Mouse (Mus musculus) MEL (cell line): ENCODE measurements around the gene Rps11.

Experiments used
- CTCF ChIP-seq, 3 experiments: IDR thresholded peaks in 2 of 3; conservative IDR thresholded peaks in 1 of 3; 2 replicates each; pipeline ENCODE4 v1.5.1; 2011 to 2012; ENCODE audit warnings: low read length in 3 of 3, low read depth in 2 of 3, mild to moderate bottlenecking in 2 of 3, improper control_type of control experiment in 1 of 3, inconsistent platforms in 1 of 3, mixed read lengths in 1 of 3, moderate library complexity in 1 of 3; ENCODE audit not compliant: control insufficient read depth in 1 of 3, insufficient read depth in 1 of 3, poor library complexity in 1 of 3, severe bottlenecking in 1 of 3
- ELF1 ChIP-seq: IDR thresholded peaks from 2 replicates; pipeline ENCODE4 v1.6.1; 2014; ENCODE audit warnings: low read depth, mild to moderate bottlenecking, inconsistent platforms, low read length, improper control_type of control experiment, moderate library complexity
- EP300 ChIP-seq, 2 experiments: IDR thresholded peaks; 2 replicates each; pipeline ENCODE4 v1.6.1; 2011; ENCODE audit warnings: improper control_type of control experiment in 2 of 2, low read length in 2 of 2, low read depth in 1 of 2, mild to moderate bottlenecking in 1 of 2
- ETS1 ChIP-seq: IDR thresholded peaks from 2 replicates; pipeline ENCODE4 v1.6.1; 2012; ENCODE audit warnings: low read depth, mild to moderate bottlenecking, inconsistent platforms, low read length, improper control_type of control experiment, moderate library complexity
- GATA1 ChIP-seq: IDR thresholded peaks from 2 replicates; pipeline ENCODE4 v1.6.1; 2011; ENCODE audit warnings: low read depth, low read length, improper control_type of control experiment
- MAX ChIP-seq: IDR thresholded peaks from 2 replicates; pipeline ENCODE4 v1.6.1; 2011; ENCODE audit warnings: low read length, improper control_type of control experiment
- NELFE ChIP-seq: IDR thresholded peaks from 2 replicates; pipeline ENCODE4 v1.6.1; 2011; ENCODE audit warnings: low read depth, low read length, improper control_type of control experiment
- POLR2A ChIP-seq, 2 experiments: IDR thresholded peaks; 2 replicates each; pipeline ENCODE4 v1.6.1; 2011 to 2012; ENCODE audit warnings: low read length in 2 of 2, mild to moderate bottlenecking in 2 of 2, control low read depth in 1 of 2, improper control_type of control experiment in 1 of 2, low read depth in 1 of 2, moderate library complexity in 1 of 2; ENCODE audit not compliant: control insufficient read depth in 1 of 2, insufficient read depth in 1 of 2, poor library complexity in 1 of 2
- POLR2AphosphoS2 ChIP-seq: IDR thresholded peaks from 2 replicates; pipeline ENCODE4 v1.6.1; 2011; ENCODE audit warnings: low read length, improper control_type of control experiment
- SIN3A ChIP-seq: IDR thresholded peaks from 2 replicates; pipeline ENCODE4 v1.6.1; 2012; ENCODE audit warnings: low read length, improper control_type of control experiment, inconsistent platforms
- TAL1 ChIP-seq: IDR thresholded peaks from 2 replicates; pipeline ENCODE4 v1.6.1; 2012; ENCODE audit warnings: mild to moderate bottlenecking, inconsistent platforms, low read length, moderate library complexity, mixed read lengths

GRCm38 (mm10) chr7:45097479-45097878 lies 26.8 kb downstream of the Rps11 start:
- TF ChIP-seq POLR2AphosphoS2 (no peak), SIN3A (no peak), POLR2A (IDR thresholded peaks at IDR 0.05; ENCODE audit: control insufficient read depth in 1 of 2, insufficient read depth in 1 of 2, low read depth in 1 of 2, low read length in 2 of 2, poor library complexity in 1 of 2) (peak in 1 of 2 experiments; percentile 44; a peak in 1 of 4 replicates), MAX (no peak), NELFE (no peak), CTCF (IDR thresholded peaks at IDR 0.05 in 2 of 3, conservative IDR thresholded peaks at IDR 0.05 in 1 of 3; ENCODE audit: control insufficient read depth in 1 of 3, insufficient read depth in 1 of 3, low read depth in 2 of 3, low read length in 3 of 3, poor library complexity in 1 of 3, severe bottlenecking in 1 of 3) (no peak), GATA1 (no peak), TAL1 (no peak), EP300 (IDR thresholded peaks at IDR 0.05; ENCODE audit: low read depth in 1 of 2, low read length in 2 of 2) (no peak), ELF1 (no peak), ETS1 (no peak)
